Mouse (Mus musculus) left cerebral cortex, postnatal 10 days (tissue): ENCODE data around the gene Vmn1r65. TPM values are rescaled to one million over a fixed set of nuclear protein-coding genes. Genes with fewer than 3 reads are reported as not detected.
"Not testable (repeated sequence)": the region's sequence is repeated elsewhere in the genome, so short reads cannot be mapped to it uniquely, and the experiment has no call there.

ENCODE experiments used
- DNase-seq, 2 experiments: peaks; one replicate each; pipeline ENCODE4 v3.0.0; 2021 to 2022; ENCODE audit warnings: low spot score in 2 of 2, mixed read lengths in 1 of 2; ENCODE audit errors: extremely low spot score in 1 of 2
- intact Hi-C: fragments of 180-260 bp; cut with DNase I; formaldehyde crosslinking; loops from one replicate; pipeline ENCODE4 v1.15.1; 2025
- total RNA-seq, 2 experiments: library from RNA; stranded (reverse); gene quantifications; 2 replicates each; pipeline ENCODE4 v1.2.3; 2021

Vmn1r65 gene
- total RNA-seq, result not detected

GRCm38 (mm10) chr7:6010910-6011309 is at the start of gene Vmn1r65:
Gene Vmn1r65 (minus strand): TSS chr7:6011010.
- intact Hi-C loops, result no loop called here
- no peak for DNase-seq

DNA sequence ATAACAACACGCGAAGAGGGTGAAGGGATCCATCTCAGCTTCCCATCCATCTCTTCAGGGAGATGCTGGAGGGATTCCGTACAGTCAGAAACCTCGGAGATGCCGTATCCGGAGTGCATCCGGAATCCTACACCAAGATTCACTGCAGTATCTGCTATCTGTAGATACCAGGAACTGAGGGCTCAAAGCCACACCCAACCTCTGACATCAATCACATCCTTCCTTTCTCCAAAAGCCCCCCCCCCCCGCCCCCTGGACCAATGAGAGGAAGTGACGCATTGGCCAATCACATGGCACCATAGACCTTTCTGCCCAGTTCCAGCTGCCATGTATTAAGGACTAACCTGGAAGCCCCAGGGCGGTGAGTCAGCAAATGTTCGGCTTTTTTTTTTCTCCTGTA is 34.1 kb upstream of the Vmn1r65 start, which contains the start of gene Nlrp4c:
TSS of gene Nlrp4c (plus strand) at position 301 of the 400 bp plus-strand sequence.
- intact Hi-C loops, result no loop called here
- no peak for DNase-seq

- intact Hi-C loops, result not testable (repeated sequence)
These were observed 28.4 kb downstream of the Vmn1r65 start for GRCm38 (mm10) chr7:5982426-5982825.

DNA sequence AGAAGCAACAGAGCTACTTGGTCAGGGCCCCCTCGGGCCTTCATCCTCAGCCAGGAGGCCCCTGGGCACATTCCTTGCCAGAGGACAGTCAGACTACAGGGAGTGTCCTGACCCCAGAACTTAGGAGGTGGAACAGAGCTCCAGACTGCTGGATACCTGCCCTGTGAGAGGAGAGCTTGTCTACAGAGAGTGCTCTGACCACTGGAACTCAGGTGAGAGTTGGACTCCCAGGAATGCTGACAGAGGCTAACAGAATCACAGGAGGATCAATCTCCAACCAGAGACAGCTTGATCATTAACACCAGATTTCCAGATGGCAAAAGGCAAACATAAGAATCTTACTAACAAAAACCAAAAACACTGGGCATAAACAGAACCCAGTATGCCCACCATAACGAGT is 38.3 kb downstream of the Vmn1r65 start:
- intact Hi-C loops, DNase-seq: not testable (repeated sequence)

More at GRCm38 (mm10) chr7:5982426-5982825, 28.4 kb downstream of the Vmn1r65 start:
- DNase-seq, result not testable (repeated sequence)

Other genes with a start within 250 kb of the Vmn1r65 start
- not detected for gene Vmn1r63, start 205.6 kb downstream of the Vmn1r65 start, total RNA-seq
- gene Vmn1r64, start 126.5 kb downstream of the Vmn1r65 start, total RNA-seq, result not detected
- not detected for gene Nlrp4c, start 34.2 kb upstream of the Vmn1r65 start, total RNA-seq
- 10 to 100 TPM; 26.1 to 27.2 TPM for gene Zfp787, start 145.0 kb upstream of the Vmn1r65 start, total RNA-seq
- 10 to 100 TPM; 54.8 to 64.3 TPM for gene Zfp444, start 161.2 kb upstream of the Vmn1r65 start, total RNA-seq
- not detected for gene Galp, start 186.1 kb upstream of the Vmn1r65 start, total RNA-seq
- not detected for gene Zscan5b, start 211.3 kb upstream of the Vmn1r65 start, total RNA-seq
- gene Epp13, start 241.7 kb upstream of the Vmn1r65 start, total RNA-seq, result not detected